Comparison of ENCODE assay signal across 8 mouse cellular contexts in the genomic region with DNA sequence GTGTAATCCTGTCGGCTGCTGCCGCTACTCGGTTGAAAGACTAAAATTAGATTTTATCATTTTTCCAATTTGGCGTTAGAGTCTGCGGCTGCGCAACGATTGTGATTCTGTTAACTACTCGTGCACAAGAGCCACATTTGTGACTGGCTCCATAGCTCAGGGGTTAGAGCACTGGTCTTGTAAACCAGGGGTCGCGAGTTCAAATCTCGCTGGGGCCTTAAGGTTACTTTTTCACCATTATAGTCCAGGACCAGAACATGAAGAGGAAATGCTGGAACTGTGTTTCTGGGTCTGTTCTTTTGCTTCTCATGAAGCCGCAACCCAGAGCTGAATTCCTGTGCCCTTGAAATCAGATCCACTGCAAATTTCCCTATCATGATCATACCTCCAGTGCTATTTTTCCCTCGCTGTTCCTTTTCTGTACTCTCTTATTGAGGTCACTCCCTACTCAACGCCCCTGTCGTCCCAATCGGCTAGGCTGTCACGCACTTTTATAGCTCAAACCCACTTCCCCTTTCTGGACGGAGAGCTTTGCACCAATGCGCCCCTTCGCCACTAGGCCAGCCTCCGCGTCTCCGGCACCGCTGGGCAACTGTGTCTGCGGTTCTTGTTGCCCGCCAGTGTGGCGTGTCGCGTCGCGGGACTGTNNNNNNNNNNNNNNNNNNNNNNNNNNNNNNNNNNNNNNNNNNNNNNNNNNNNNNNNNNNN. TPM values are rescaled to one million over a fixed set of nuclear protein-coding genes. Genes with fewer than 3 reads are reported as not detected.
DNase-seq lines count a peak whose midpoint lies in the region; ATAC-seq and TF ChIP-seq lines count a peak whose summit lies in the region.

No protein-coding gene starts in this region.

- peaks cover 18 to 21% of the 10 kb centered on the region in 2 experiments for H3K36me3 ChIP-seq in CH12.LX (replicated peaks in 1 of 2; ENCODE audit: control insufficient read depth in 1 of 2, insufficient read depth in 1 of 2, low read length in 1 of 2)
- no peaks in the 10 kb centered on the region for H3K36me3 ChIP-seq in forebrain, embryonic 11.5 days (ENCODE audit: control insufficient read depth, insufficient read depth, low read length)
- no peaks in the 10 kb centered on the region for H3K36me3 ChIP-seq in heart, embryonic 16.5 days (ENCODE audit: control insufficient read depth, insufficient read depth)
- no peaks in the 10 kb centered on the region for H3K36me3 ChIP-seq in liver, embryonic 15.5 days (replicated peaks)
- H3K36me3 ChIP-seq in neural tube, embryonic 11.5 days (ENCODE audit: control insufficient read depth, insufficient read depth, low read length) = no peaks in the 10 kb centered on the region
- no peaks in the 10 kb centered on the region for H3K36me3 ChIP-seq in stomach, postnatal 0 days (ENCODE audit: control insufficient read depth, insufficient read depth, low read length)

- peak overlapping the region; percentile 58 to 88 (median 64) for H3K4me3 ChIP-seq in CH12.LX (replicated peaks in 1 of 3; ENCODE audit: low read depth in 2 of 3, low read length in 2 of 3, poor library complexity in 1 of 3)
- peak overlapping the region; percentile 56 for H3K4me3 ChIP-seq in forebrain, embryonic 11.5 days (ENCODE audit: low read depth, low read length)
- H3K4me3 ChIP-seq in heart, embryonic 16.5 days (ENCODE audit: low read length) = peak overlapping the region; percentile 80
- H3K4me3 ChIP-seq in liver, embryonic 15.5 days (replicated peaks) = peak overlapping the region; percentile 67
- peak overlapping the region; percentile 61 for H3K4me3 ChIP-seq in neural tube, embryonic 11.5 days (ENCODE audit: low read depth, low read length)
- peak overlapping the region; percentile 46 for H3K4me3 ChIP-seq in stomach, postnatal 0 days (ENCODE audit: low read depth, low read length)

- dilution Hi-C loops in CH12.LX (cut with MboI; ENCODE audit: extremely low pct_ligation_motif_present, extremely low pct_unique_long_range_greater_than_20kb, low sequenced_read_pairs) = no loop called here

- H3K27ac ChIP-seq in CH12.LX (ENCODE audit: insufficient read depth, low read depth) = peak overlapping the region; percentile 61
- no peak overlapping the region for H3K27ac ChIP-seq in forebrain, embryonic 11.5 days (ENCODE audit: low read depth, low read length)
- peak overlapping the region; percentile 52; the same call in 1 of the 2 replicates for H3K27ac ChIP-seq in heart, embryonic 16.5 days (ENCODE audit: low read length)
- 0 out of 2 replicates have a peak overlapping the region, but pooled peaks have one; percentile 20 for H3K27ac ChIP-seq in liver, embryonic 15.5 days (replicated peaks)
- H3K27ac ChIP-seq in neural tube, embryonic 11.5 days (ENCODE audit: low read depth, low read length) = no peak overlapping the region
- no peak overlapping the region; the same call in 1 of the 2 replicates for H3K27ac ChIP-seq in stomach, postnatal 0 days (replicated peaks)

- peak in 1 of 2 experiments; percentile 44; a peak in 2 of 4 replicates for TF ChIP-seq CTCF in CH12.LX (conservative IDR thresholded peaks at IDR 0.05 in 1 of 2, IDR thresholded peaks at IDR 0.05 in 1 of 2; ENCODE audit: low read depth in 2 of 2, low read length in 2 of 2)
- peak; percentile 32 for TF ChIP-seq CTCF in stomach, postnatal 0 days (IDR thresholded peaks at IDR 0.05; ENCODE audit: low read depth)

- TF ChIP-seq POLR2A in CH12.LX (IDR thresholded peaks at IDR 0.05; ENCODE audit: low read depth, low read length) = peak; percentile 60

- peak; percentile 94 for DNase-seq in CH12.LX (ENCODE audit: extremely low read depth)
- DNase-seq in c-Kit-positive CD71-negative TER-119-negative erythroid progenitor cells, embryonic 14.5 days (ENCODE audit: low read depth) = peak; percentile 74
- peak; percentile 89 for DNase-seq in forebrain, embryonic 11.5 days (ENCODE audit: low spot score)
- DNase-seq in kidney, postnatal 36 days = peak; percentile 89
- peak; percentile 85 for DNase-seq in neural tube, embryonic 11.5 days (ENCODE audit: low spot score)
- peak; percentile 76 for DNase-seq in stomach, postnatal 0 days (ENCODE audit: low spot score)

- H3K9me3 ChIP-seq in CH12.LX (replicated peaks; ENCODE audit: low read length) = peaks cover 12% of the 10 kb centered on the region
- peaks cover 2% of the 10 kb centered on the region; the same call in 1 of the 2 replicates for H3K9me3 ChIP-seq in forebrain, embryonic 11.5 days (ENCODE audit: control insufficient read depth, low read length)
- no peaks in the 10 kb centered on the region for H3K9me3 ChIP-seq in heart, embryonic 16.5 days (replicated peaks; ENCODE audit: control insufficient read depth, low read length)
- no peaks in the 10 kb centered on the region for H3K9me3 ChIP-seq in liver, embryonic 15.5 days (replicated peaks)
- no peaks in the 10 kb centered on the region for H3K9me3 ChIP-seq in neural tube, embryonic 11.5 days (ENCODE audit: control insufficient read depth, low read length)
- no peaks in the 10 kb centered on the region for H3K9me3 ChIP-seq in stomach, postnatal 0 days (ENCODE audit: control insufficient read depth, low read length)

- peak; percentile 75 for ATAC-seq in forebrain, embryonic 11.5 days (replicated peaks; ENCODE audit: low FRiP score)
- ATAC-seq in heart, embryonic 16.5 days (replicated peaks; ENCODE audit: extremely low read depth, insufficient read depth, low FRiP score) = peak; percentile 55
- ATAC-seq in liver, embryonic 15.5 days (ENCODE audit: insufficient read depth) = peak; percentile 51
- ATAC-seq in neural tube, embryonic 11.5 days (ENCODE audit: insufficient read depth, low FRiP score, low TSS enrichment) = peak; percentile 83
- ATAC-seq in stomach, postnatal 0 days (ENCODE audit: low FRiP score, low TSS enrichment) = peak; percentile 53; the same call in 1 of the 2 replicates

- in situ Hi-C loops in CH12.LX (cut with MboI; ENCODE audit: low pct_ligation_motif_present, low pct_unique_long_range_greater_than_20kb, low sequenced_read_pairs) = loop anchor here (5.0 to 25.0 kb wide), 3 partner anchors 36 to 559 kb away; a partner anchor contains a TSS

- peak overlapping the region; percentile 59 for H3K4me2 ChIP-seq in CH12.LX (ENCODE audit: insufficient read depth, low read depth, poor library complexity, severe bottlenecking)
- peak overlapping the region; percentile 86 for H3K4me2 ChIP-seq in forebrain, embryonic 11.5 days (ENCODE audit: low read depth, low read length, severe bottlenecking)
- H3K4me2 ChIP-seq in heart, embryonic 16.5 days (ENCODE audit: low read depth, low read length) = peak overlapping the region; percentile 91
- H3K4me2 ChIP-seq in liver, embryonic 15.5 days = peak overlapping the region; percentile 94
- peak overlapping the region; percentile 92 for H3K4me2 ChIP-seq in neural tube, embryonic 11.5 days (ENCODE audit: low read depth)
- peak overlapping the region; percentile 78 for H3K4me2 ChIP-seq in stomach, postnatal 0 days (replicated peaks; ENCODE audit: low read depth)

- no peaks in the 10 kb centered on the region for H3K79me2 ChIP-seq in CH12.LX (replicated peaks; ENCODE audit: control insufficient read depth, extremely low read depth, insufficient read depth, poor library complexity, severe bottlenecking)

- H3K27me3 ChIP-seq in CH12.LX (replicated peaks) = peaks cover 2% of the 10 kb centered on the region
- H3K27me3 ChIP-seq in forebrain, embryonic 11.5 days (ENCODE audit: control insufficient read depth, insufficient read depth, low read length) = 0 out of 2 replicates have a peak, but pooled peaks cover 2% of the 10 kb centered on the region
- H3K27me3 ChIP-seq in heart, embryonic 16.5 days (ENCODE audit: control insufficient read depth, insufficient read depth, low read length) = no peaks in the 10 kb centered on the region; the same call in 1 of the 2 replicates
- peaks cover 18% of the 10 kb centered on the region for H3K27me3 ChIP-seq in liver, embryonic 15.5 days
- no peaks in the 10 kb centered on the region for H3K27me3 ChIP-seq in neural tube, embryonic 11.5 days (ENCODE audit: control insufficient read depth, insufficient read depth, low read length)
- no peaks in the 10 kb centered on the region for H3K27me3 ChIP-seq in stomach, postnatal 0 days (ENCODE audit: control insufficient read depth, insufficient read depth, low read length)

- peak; percentile 76 for TF ChIP-seq EP300 in CH12.LX (IDR thresholded peaks at IDR 0.05; ENCODE audit: low read length)
- TF ChIP-seq EP300 in stomach, postnatal 0 days (optimal IDR thresholded peaks at IDR 0.05) = no peak

- WGBS in forebrain, embryonic 11.5 days = under 1% methylated on average over 31 of the region's 31 CpGs
- 1% methylated on average over 31 of the region's 31 CpGs for WGBS in heart, embryonic 16.5 days
- 0% methylated on average over 31 of the region's 31 CpGs for WGBS in liver, embryonic 15.5 days (ENCODE audit: insufficient replicate concordance)
- WGBS in neural tube, embryonic 11.5 days = under 1% methylated on average over 31 of the region's 31 CpGs
- 2% methylated on average over 31 of the region's 31 CpGs for WGBS in stomach, postnatal 0 days

- peak; percentile 13 for TF ChIP-seq RAD21 in CH12.LX (IDR thresholded peaks at IDR 0.05; ENCODE audit: low read depth, low read length)

- peaks cover 0 to 24% of the 10 kb centered on the region in 2 experiments; a peak in 2 of 4 replicates for H3K4me1 ChIP-seq in CH12.LX (ENCODE audit: control insufficient read depth in 1 of 2, insufficient read depth in 2 of 2)
- H3K4me1 ChIP-seq in forebrain, embryonic 11.5 days (replicated peaks; ENCODE audit: control insufficient read depth, insufficient read depth, low read length) = peaks cover 3% of the 10 kb centered on the region; the same call in 1 of the 2 replicates
- H3K4me1 ChIP-seq in heart, embryonic 16.5 days (ENCODE audit: control insufficient read depth, insufficient read depth, low read length) = peaks cover 26% of the 10 kb centered on the region
- peaks cover 53% of the 10 kb centered on the region for H3K4me1 ChIP-seq in liver, embryonic 15.5 days (replicated peaks)
- peaks cover 5% of the 10 kb centered on the region; the same call in 1 of the 2 replicates for H3K4me1 ChIP-seq in neural tube, embryonic 11.5 days (ENCODE audit: control insufficient read depth, insufficient read depth, low read length)
- H3K4me1 ChIP-seq in stomach, postnatal 0 days (replicated peaks; ENCODE audit: control insufficient read depth, insufficient read depth) = no peaks in the 10 kb centered on the region

- peak overlapping the region; percentile 68 for H3K9ac ChIP-seq in CH12.LX (ENCODE audit: insufficient read depth, low read depth)
- H3K9ac ChIP-seq in forebrain, embryonic 11.5 days (ENCODE audit: low read length) = peak overlapping the region; percentile 41; the same call in 1 of the 2 replicates
- peak overlapping the region; percentile 76 for H3K9ac ChIP-seq in heart, embryonic 16.5 days (ENCODE audit: low read length)
- H3K9ac ChIP-seq in liver, embryonic 15.5 days = peak overlapping the region; percentile 44
- 0 out of 2 replicates have a peak overlapping the region, but pooled peaks have one; percentile 1 for H3K9ac ChIP-seq in neural tube, embryonic 11.5 days (ENCODE audit: low read length)
- 0 out of 2 replicates have a peak overlapping the region, but pooled peaks have one; percentile 41 for H3K9ac ChIP-seq in stomach, postnatal 0 days (ENCODE audit: low read length)

RNA-seq across cellular contexts. Expression of a gene that starts 17.9 kb away (rescaled TPM):
- total RNA-seq in CH12.LX (2012; rRNA removed) = 25.7 and 35.0 TPM in 2 replicates
- 58.1 and 63.8 TPM in 2 replicates for total RNA-seq in CH12.LX (2014; rRNA removed)
- 49.0 and 52.2 TPM in 2 replicates for polyA plus RNA-seq in CH12.LX (2012; ENCODE audit: insufficient read length, low read depth)
- polyA plus RNA-seq in forebrain, embryonic 11.5 days (2014; fragmentation: Nextera tagmentation; extraction: Ambion mirVana) = 1.5 TPM in 2 replicates
- polyA plus RNA-seq in heart, embryonic 16.5 days (2015; fragmentation: Nextera tagmentation; extraction: Ambion mirVana) = 11.6 and 14.5 TPM in 2 replicates
- polyA plus RNA-seq in liver, embryonic 15.5 days (2015; fragmentation: Nextera tagmentation; extraction: Ambion mirVana) = 19.2 and 20.4 TPM in 2 replicates
- 1.8 and 2.8 TPM in 2 replicates for polyA plus RNA-seq in neural tube, embryonic 11.5 days (2014; fragmentation: Nextera tagmentation; extraction: Ambion mirVana)
- 12.8 and 14.4 TPM in 2 replicates for polyA plus RNA-seq in stomach, postnatal 0 days (2015; fragmentation: Nextera tagmentation; extraction: Ambion mirVana)

RNA-seq across cellular contexts. Expression of a gene that starts 27.2 kb away (rescaled TPM):
- total RNA-seq in CH12.LX (2012; rRNA removed) = 6.8 and 7.1 TPM in 2 replicates
- 51.6 and 61.0 TPM in 2 replicates for total RNA-seq in CH12.LX (2014; rRNA removed)
- polyA plus RNA-seq in CH12.LX (2012; ENCODE audit: insufficient read length, low read depth) = 5.6 and 17.1 TPM in 2 replicates
- 12.3 and 12.7 TPM in 2 replicates for polyA plus RNA-seq in forebrain, embryonic 11.5 days (2014; fragmentation: Nextera tagmentation; extraction: Ambion mirVana)
- polyA plus RNA-seq in heart, embryonic 16.5 days (2015; fragmentation: Nextera tagmentation; extraction: Ambion mirVana) = 0.55 and 0.66 TPM in 2 replicates
- polyA plus RNA-seq in liver, embryonic 15.5 days (2015; fragmentation: Nextera tagmentation; extraction: Ambion mirVana) = 1.4 and 2.1 TPM in 2 replicates
- 10.9 and 18.2 TPM in 2 replicates for polyA plus RNA-seq in neural tube, embryonic 11.5 days (2014; fragmentation: Nextera tagmentation; extraction: Ambion mirVana)
- 5.0 and 7.3 TPM in 2 replicates for polyA plus RNA-seq in stomach, postnatal 0 days (2015; fragmentation: Nextera tagmentation; extraction: Ambion mirVana)

RNA-seq across cellular contexts. Expression of a gene that starts 27.7 kb away (rescaled TPM):
- total RNA-seq in CH12.LX (2012; rRNA removed) (20.8 and 34.6 TPM in 2 replicates), CH12.LX (2014; rRNA removed) (9.2 and 9.5 TPM in 2 replicates)
- polyA plus RNA-seq in CH12.LX (2012; ENCODE audit: insufficient read length, low read depth) = 11.6 and 15.1 TPM in 2 replicates
- 0.51 and 2.1 TPM in 2 replicates for polyA plus RNA-seq in forebrain, embryonic 11.5 days (2014; fragmentation: Nextera tagmentation; extraction: Ambion mirVana)
- polyA plus RNA-seq in heart, embryonic 16.5 days (2015; fragmentation: Nextera tagmentation; extraction: Ambion mirVana) = 0.89 and 0.98 TPM in 2 replicates
- 0.09 and 0.21 TPM in 2 replicates for polyA plus RNA-seq in liver, embryonic 15.5 days (2015; fragmentation: Nextera tagmentation; extraction: Ambion mirVana)
- polyA plus RNA-seq in neural tube, embryonic 11.5 days (2014; fragmentation: Nextera tagmentation; extraction: Ambion mirVana) = 0.51 and 0.97 TPM in 2 replicates
- 3.0 and 3.4 TPM in 2 replicates for polyA plus RNA-seq in stomach, postnatal 0 days (2015; fragmentation: Nextera tagmentation; extraction: Ambion mirVana)

RNA-seq across cellular contexts. Expression of a gene that starts 36.5 kb away (rescaled TPM):
- 30.2 and 36.0 TPM in 2 replicates for total RNA-seq in CH12.LX (2012; rRNA removed)
- total RNA-seq in CH12.LX (2014; rRNA removed) = 18.8 and 20.9 TPM in 2 replicates
- polyA plus RNA-seq in CH12.LX (2012; ENCODE audit: insufficient read length, low read depth) = 51.6 and 63.7 TPM in 2 replicates
- 4.5 and 5.6 TPM in 2 replicates for polyA plus RNA-seq in forebrain, embryonic 11.5 days (2014; fragmentation: Nextera tagmentation; extraction: Ambion mirVana)
- 4.2 and 4.3 TPM in 2 replicates for polyA plus RNA-seq in heart, embryonic 16.5 days (2015; fragmentation: Nextera tagmentation; extraction: Ambion mirVana)
- polyA plus RNA-seq in liver, embryonic 15.5 days (2015; fragmentation: Nextera tagmentation; extraction: Ambion mirVana) = 2.0 and 2.3 TPM in 2 replicates
- 3.6 and 4.2 TPM in 2 replicates for polyA plus RNA-seq in neural tube, embryonic 11.5 days (2014; fragmentation: Nextera tagmentation; extraction: Ambion mirVana)
- polyA plus RNA-seq in stomach, postnatal 0 days (2015; fragmentation: Nextera tagmentation; extraction: Ambion mirVana) = 3.6 and 4.0 TPM in 2 replicates

RNA-seq across cellular contexts. Expression of a gene that starts 48.4 kb away (rescaled TPM):
- total RNA-seq in CH12.LX (2012; rRNA removed) (0.89 and 0.97 TPM in 2 replicates), CH12.LX (2014; rRNA removed) (1.7 and 2.0 TPM in 2 replicates)
- 3.1 and 4.9 TPM in 2 replicates for polyA plus RNA-seq in CH12.LX (2012; ENCODE audit: insufficient read length, low read depth)
- 0.24 TPM in 1 of 2 replicates, not detected in the other for polyA plus RNA-seq in forebrain, embryonic 11.5 days (2014; fragmentation: Nextera tagmentation; extraction: Ambion mirVana)
- polyA plus RNA-seq in heart, embryonic 16.5 days (2015; fragmentation: Nextera tagmentation; extraction: Ambion mirVana) = 0.15 and 0.28 TPM in 2 replicates
- 0.45 and 0.48 TPM in 2 replicates for polyA plus RNA-seq in liver, embryonic 15.5 days (2015; fragmentation: Nextera tagmentation; extraction: Ambion mirVana)
- 0.31 TPM in 1 of 2 replicates, not detected in the other for polyA plus RNA-seq in neural tube, embryonic 11.5 days (2014; fragmentation: Nextera tagmentation; extraction: Ambion mirVana)
- 0.22 and 0.33 TPM in 2 replicates for polyA plus RNA-seq in stomach, postnatal 0 days (2015; fragmentation: Nextera tagmentation; extraction: Ambion mirVana)

Comparison
In these comparisons a context has a peak if more than half of its experiments do, and no peak if none do; other contexts are left out.
1. H3K27ac ChIP-seq: peak in CH12.LX (single experiment), heart, embryonic 16.5 days (single experiment) and liver, embryonic 15.5 days (single experiment); none in forebrain, embryonic 11.5 days (single experiment), neural tube, embryonic 11.5 days (single experiment) and stomach, postnatal 0 days (single experiment).
2. H3K9ac ChIP-seq: peak in every context shown above with its lines; median percentile 76 in heart, embryonic 16.5 days; 68 in CH12.LX; 44 in liver, embryonic 15.5 days; 41 in forebrain, embryonic 11.5 days; 41 in stomach, postnatal 0 days; 1 in neural tube, embryonic 11.5 days.
3. Peak in every context shown above with its lines, with median percentiles within 50 percentile points of each other: DNase-seq, H3K4me2 ChIP-seq, H3K4me3 ChIP-seq and ATAC-seq.